Mouse (Mus musculus): Measurements from ENCODE around the gene Arhgef39. TPM values are rescaled to one million over a fixed set of nuclear protein-coding genes. Genes with fewer than 3 reads are reported as not detected.

The Arhgef39 gene
- polyA plus RNA-seq, 1 experiment from 2014 or later, result 6.0 TPM

DNA sequence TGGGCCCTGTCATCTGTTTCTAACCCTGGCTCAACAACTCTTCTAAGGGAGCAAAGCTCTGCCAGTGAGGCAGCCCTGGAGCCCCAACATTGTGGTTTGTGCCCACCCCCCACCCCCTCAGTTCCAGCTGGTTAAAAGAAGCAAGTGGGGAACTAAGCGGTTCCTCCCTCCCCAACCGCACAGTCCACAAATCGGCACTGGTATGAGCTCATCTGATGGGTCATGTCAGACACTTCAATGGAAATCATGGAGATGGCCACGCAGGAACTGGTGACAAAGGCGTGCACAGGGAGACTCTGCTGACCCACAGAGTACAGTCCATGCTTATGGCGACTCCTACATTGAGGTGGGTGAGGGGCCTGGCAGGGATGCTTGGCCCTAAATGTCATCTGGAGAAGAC lies 33.6 kb downstream of the Arhgef39 start:
- Histone ChIP-seq H3K9ac (replicated peaks; ENCODE audit: low read length) (no peak overlapping the region), H3K36me3 (ENCODE audit: control insufficient read depth, insufficient read depth, low read length) (no peaks in the 10 kb centered on the region), H3K4me2 (ENCODE audit: low read length) (no peak overlapping the region), H3K27ac (replicated peaks; ENCODE audit: low read depth, low read length) (no peak overlapping the region), H3K4me1 (ENCODE audit: control insufficient read depth, insufficient read depth, low read length) (no peaks in the 10 kb centered on the region), H3K27me3 (ENCODE audit: control insufficient read depth, insufficient read depth, low read length) (no peaks in the 10 kb centered on the region), H3K4me3 (replicated peaks; ENCODE audit: low read depth, low read length) (no peak overlapping the region), H3K9me3 (ENCODE audit: control insufficient read depth, low read length) (no peaks in the 10 kb centered on the region)
- 89% methylated on average over 6 of the region's 6 CpGs for WGBS
- DNase-seq (no peak), ATAC-seq (ENCODE audit: low FRiP score, low TSS enrichment) (no peak)

DNA sequence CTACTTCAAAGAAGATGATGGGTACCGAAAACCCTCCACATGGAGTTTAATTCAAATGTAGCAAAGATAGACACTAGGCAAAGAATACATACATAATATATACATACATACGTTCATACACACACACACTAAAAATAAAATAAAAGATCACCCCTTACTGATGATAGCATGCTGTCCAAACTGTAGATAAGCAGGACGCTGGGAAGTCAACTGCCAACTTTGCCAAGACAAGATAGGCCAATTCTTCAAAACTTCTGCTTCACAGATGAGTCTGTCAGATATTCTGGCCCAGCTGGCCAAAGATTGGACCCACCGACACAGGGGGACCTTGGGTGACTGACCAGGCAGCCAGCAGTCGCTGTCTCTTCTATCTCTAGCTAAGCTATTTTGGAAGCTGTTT lies 36.4 kb downstream of the Arhgef39 start:
- Histone ChIP-seq H3K27ac (replicated peaks; ENCODE audit: low read depth, low read length) (no peak overlapping the region), H3K4me2 (ENCODE audit: low read length) (no peak overlapping the region), H3K4me1 (ENCODE audit: control insufficient read depth, insufficient read depth, low read length) (no peaks in the 10 kb centered on the region), H3K9ac (replicated peaks; ENCODE audit: low read length) (no peak overlapping the region), H3K4me3 (replicated peaks; ENCODE audit: low read depth, low read length) (no peak overlapping the region), H3K36me3 (ENCODE audit: control insufficient read depth, insufficient read depth, low read length) (no peaks in the 10 kb centered on the region), H3K9me3 (ENCODE audit: control insufficient read depth, low read length) (no peaks in the 10 kb centered on the region), H3K27me3 (ENCODE audit: control insufficient read depth, insufficient read depth, low read length) (no peaks in the 10 kb centered on the region)
- WGBS, result 95% methylated on average over 5 of the region's 5 CpGs
- DNase-seq (no peak), ATAC-seq (ENCODE audit: low FRiP score, low TSS enrichment) (no peak)

DNA sequence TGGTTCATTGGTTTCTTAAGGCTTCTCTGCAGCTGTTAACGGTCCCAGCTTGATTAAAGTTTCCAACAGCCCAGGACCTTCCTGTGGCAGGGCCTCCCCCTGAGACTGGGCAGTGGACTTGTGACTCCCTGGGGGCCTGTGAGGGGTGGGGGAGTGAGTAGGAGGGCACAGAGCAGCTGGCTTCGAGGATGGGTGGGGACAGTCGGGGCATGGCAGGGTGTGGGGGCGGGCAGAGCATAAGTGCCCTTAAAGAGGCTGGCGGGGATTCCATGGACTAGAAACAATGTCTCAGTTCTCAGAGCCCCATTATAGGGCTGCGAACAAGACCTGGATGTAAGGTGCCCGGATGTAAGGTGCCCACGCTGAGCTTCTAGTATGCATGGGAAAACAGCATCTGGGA lies 42.4 kb downstream of the Arhgef39 start:
- Histone ChIP-seq H3K9ac (replicated peaks; ENCODE audit: low read length) (no peak overlapping the region), H3K9me3 (ENCODE audit: control insufficient read depth, low read length) (no peaks in the 10 kb centered on the region), H3K27ac (replicated peaks; ENCODE audit: low read depth, low read length) (no peak overlapping the region), H3K36me3 (ENCODE audit: control insufficient read depth, insufficient read depth, low read length) (no peaks in the 10 kb centered on the region), H3K4me3 (replicated peaks; ENCODE audit: low read depth, low read length) (no peak overlapping the region), H3K4me1 (ENCODE audit: control insufficient read depth, insufficient read depth, low read length) (peaks cover 11% of the 10 kb centered on the region; the same call in 1 of the 2 replicates), H3K4me2 (ENCODE audit: low read length) (no peak overlapping the region), H3K27me3 (ENCODE audit: control insufficient read depth, insufficient read depth, low read length) (no peaks in the 10 kb centered on the region)
- WGBS, result 26% methylated on average over 8 of the region's 8 CpGs
- no peak for DNase-seq
- ATAC-seq (ENCODE audit: low FRiP score, low TSS enrichment), result no peak

- 36% methylated on average over 4 of the region's 4 CpGs for WGBS
- H3K9ac ChIP-seq (replicated peaks; ENCODE audit: low read length), result no peak overlapping the region
- H3K4me2 ChIP-seq (ENCODE audit: low read length), result no peak overlapping the region
- peaks cover 11% of the 10 kb centered on the region; the same call in 1 of the 2 replicates for H3K4me1 ChIP-seq (ENCODE audit: control insufficient read depth, insufficient read depth, low read length)
- no peaks in the 10 kb centered on the region for H3K36me3 ChIP-seq (ENCODE audit: control insufficient read depth, insufficient read depth, low read length)
- no peak overlapping the region for H3K4me3 ChIP-seq (replicated peaks; ENCODE audit: low read depth, low read length)
- no peaks in the 10 kb centered on the region for H3K9me3 ChIP-seq (ENCODE audit: control insufficient read depth, low read length)
- H3K27ac ChIP-seq (replicated peaks; ENCODE audit: low read depth, low read length), result no peak overlapping the region
- ATAC-seq (ENCODE audit: low FRiP score, low TSS enrichment) (no peak), DNase-seq (no peak)
- H3K27me3 ChIP-seq (ENCODE audit: control insufficient read depth, insufficient read depth, low read length), result no peaks in the 10 kb centered on the region
These were observed 43.0 kb downstream of the Arhgef39 start for GRCm38 (mm10) chr4:43456470-43456869.

GRCm38 (mm10) chr4:43454041-43454836 lies 45.3 kb downstream of the Arhgef39 start, which contains the start of gene Cd72:
Gene Cd72, minus strand, starts transcription at chr4:43454628.
- Histone ChIP-seq H3K4me3 (replicated peaks; ENCODE audit: low read depth, low read length) (peak within 1 kb of the TSS; percentile 10; the same call in 1 of the 2 replicates), H3K27me3 (ENCODE audit: control insufficient read depth, insufficient read depth, low read length) (no peaks in the 10 kb centered on the region), H3K27ac (replicated peaks; ENCODE audit: low read depth, low read length) (no peak within 1 kb of the TSS), H3K4me1 (ENCODE audit: control insufficient read depth, insufficient read depth, low read length) (peaks cover 11% of the 10 kb centered on the region; the same call in 1 of the 2 replicates), H3K9me3 (ENCODE audit: control insufficient read depth, low read length) (no peaks in the 10 kb centered on the region), H3K9ac (replicated peaks; ENCODE audit: low read length) (0 out of 2 replicates have a peak within 1 kb of the TSS, but pooled peaks have one; percentile 16), H3K36me3 (ENCODE audit: control insufficient read depth, insufficient read depth, low read length) (no peaks in the 10 kb centered on the region), H3K4me2 (ENCODE audit: low read length) (peak within 1 kb of the TSS; percentile 47)
- 33% methylated on average over 20 of the region's 20 CpGs for WGBS
- ATAC-seq (ENCODE audit: low FRiP score, low TSS enrichment), result no peak
- no peak for DNase-seq

- peak overlapping the region; percentile 47 for H3K4me2 ChIP-seq (ENCODE audit: low read length)
- no peaks in the 10 kb centered on the region for H3K9me3 ChIP-seq (ENCODE audit: control insufficient read depth, low read length)
- WGBS, result under 1% methylated on average over 18 of the region's 18 CpGs
- 0 out of 2 replicates have a peak overlapping the region, but pooled peaks have one; percentile 16 for H3K9ac ChIP-seq (replicated peaks; ENCODE audit: low read length)
- H3K27me3 ChIP-seq (ENCODE audit: control insufficient read depth, insufficient read depth, low read length), result no peaks in the 10 kb centered on the region
- ATAC-seq (ENCODE audit: low FRiP score, low TSS enrichment) (no peak), DNase-seq (peak; percentile 40)
- peaks cover 11% of the 10 kb centered on the region; the same call in 1 of the 2 replicates for H3K4me1 ChIP-seq (ENCODE audit: control insufficient read depth, insufficient read depth, low read length)
- H3K36me3 ChIP-seq (ENCODE audit: control insufficient read depth, insufficient read depth, low read length), result 0 out of 2 replicates have a peak, but pooled peaks cover 5% of the 10 kb centered on the region
- H3K27ac ChIP-seq (replicated peaks; ENCODE audit: low read depth, low read length), result no peak overlapping the region
- H3K4me3 ChIP-seq (replicated peaks; ENCODE audit: low read depth, low read length), result peak overlapping the region; percentile 10; the same call in 1 of the 2 replicates
These were observed 46.1 kb downstream of the Arhgef39 start for GRCm38 (mm10) chr4:43453413-43453812.

DNA sequence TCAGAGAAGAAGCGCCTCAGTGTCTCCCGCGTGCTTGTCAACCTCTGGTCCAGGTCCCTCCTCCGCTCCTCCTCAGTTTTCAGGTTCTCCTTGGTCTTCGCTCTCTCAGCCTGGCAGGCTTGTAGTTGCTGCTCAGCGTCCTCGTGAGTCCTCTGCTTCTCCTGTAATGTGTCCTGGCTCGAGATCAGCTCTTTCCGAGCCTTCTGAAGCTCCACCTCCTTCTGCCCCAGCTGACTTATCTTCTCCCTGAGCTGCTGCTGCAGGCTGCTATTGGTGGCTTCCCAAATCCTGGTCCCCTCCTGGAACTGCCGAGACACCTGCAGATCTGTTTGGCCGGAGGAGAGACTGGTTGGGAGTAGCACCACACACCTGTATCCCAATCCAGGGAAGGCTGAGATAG lies 47.2 kb downstream of the Arhgef39 start:
- Histone ChIP-seq H3K27me3 (ENCODE audit: control insufficient read depth, insufficient read depth, low read length) (no peaks in the 10 kb centered on the region), H3K4me1 (ENCODE audit: control insufficient read depth, insufficient read depth, low read length) (peaks cover 11% of the 10 kb centered on the region; the same call in 1 of the 2 replicates), H3K36me3 (ENCODE audit: control insufficient read depth, insufficient read depth, low read length) (peaks cover 16% of the 10 kb centered on the region), H3K4me3 (replicated peaks; ENCODE audit: low read depth, low read length) (no peak overlapping the region), H3K27ac (replicated peaks; ENCODE audit: low read depth, low read length) (no peak overlapping the region), H3K4me2 (ENCODE audit: low read length) (no peak overlapping the region), H3K9ac (replicated peaks; ENCODE audit: low read length) (no peak overlapping the region), H3K9me3 (ENCODE audit: control insufficient read depth, low read length) (no peaks in the 10 kb centered on the region)
- 65% methylated on average over 11 of the region's 11 CpGs for WGBS
- DNase-seq (no peak), ATAC-seq (ENCODE audit: low FRiP score, low TSS enrichment) (no peak)

DNA sequence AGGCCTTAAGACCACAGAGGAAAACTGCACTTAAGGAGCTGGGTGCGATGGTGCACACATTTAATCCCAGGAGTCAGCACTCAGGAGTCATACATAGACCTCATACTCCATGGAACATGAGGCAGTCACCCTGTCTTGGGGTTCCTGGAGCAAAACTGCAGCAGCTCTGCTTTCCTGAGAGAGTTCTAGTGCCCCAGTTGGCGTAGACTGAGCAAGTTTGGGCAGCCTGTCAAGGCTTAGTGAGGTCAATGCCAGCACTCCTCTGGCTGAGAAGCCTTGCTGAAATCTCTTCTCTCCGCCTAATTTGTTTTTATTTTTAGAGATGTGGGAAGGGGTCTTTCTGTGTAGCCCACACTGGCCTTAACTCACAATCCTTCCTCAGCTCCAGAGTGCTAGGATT lies 50.9 kb downstream of the Arhgef39 start:
- Histone ChIP-seq H3K4me1 (ENCODE audit: control insufficient read depth, insufficient read depth, low read length) (peaks cover 16% of the 10 kb centered on the region), H3K9me3 (ENCODE audit: control insufficient read depth, low read length) (no peaks in the 10 kb centered on the region), H3K27ac (replicated peaks; ENCODE audit: low read depth, low read length) (no peak overlapping the region), H3K4me2 (ENCODE audit: low read length) (no peak overlapping the region), H3K4me3 (replicated peaks; ENCODE audit: low read depth, low read length) (no peak overlapping the region), H3K9ac (replicated peaks; ENCODE audit: low read length) (no peak overlapping the region), H3K36me3 (ENCODE audit: control insufficient read depth, insufficient read depth, low read length) (peaks cover 42% of the 10 kb centered on the region), H3K27me3 (ENCODE audit: control insufficient read depth, insufficient read depth, low read length) (no peaks in the 10 kb centered on the region)
- no peak for DNase-seq
- 89% methylated on average over 3 of the region's 3 CpGs for WGBS
- no peak for ATAC-seq (ENCODE audit: low FRiP score, low TSS enrichment)

GRCm38 (mm10) chr4:43447251-43447650 lies 52.2 kb downstream of the Arhgef39 start:
- 85% methylated on average over 13 of the region's 13 CpGs for WGBS
- Histone ChIP-seq H3K9me3 (ENCODE audit: control insufficient read depth, low read length) (no peaks in the 10 kb centered on the region), H3K27me3 (ENCODE audit: control insufficient read depth, insufficient read depth, low read length) (no peaks in the 10 kb centered on the region), H3K9ac (replicated peaks; ENCODE audit: low read length) (no peak overlapping the region), H3K4me2 (ENCODE audit: low read length) (no peak overlapping the region), H3K27ac (replicated peaks; ENCODE audit: low read depth, low read length) (no peak overlapping the region), H3K4me1 (ENCODE audit: control insufficient read depth, insufficient read depth, low read length) (peaks cover 11% of the 10 kb centered on the region), H3K4me3 (replicated peaks; ENCODE audit: low read depth, low read length) (no peak overlapping the region), H3K36me3 (ENCODE audit: control insufficient read depth, insufficient read depth, low read length) (peaks cover 42% of the 10 kb centered on the region)
- DNase-seq (no peak), ATAC-seq (ENCODE audit: low FRiP score, low TSS enrichment) (no peak)
